Mouse (Mus musculus): ENCODE measurements around the gene Bloc1s1. TPM values are rescaled to one million over a fixed set of nuclear protein-coding genes. Genes with fewer than 3 reads are reported as not detected.
A peak's percentile ranks its signal among the peaks of the same experiment; 100 is the strongest.

Gene Bloc1s1
- polyA plus RNA-seq, 1 experiment from 2014 or later = 216 TPM

DNA sequence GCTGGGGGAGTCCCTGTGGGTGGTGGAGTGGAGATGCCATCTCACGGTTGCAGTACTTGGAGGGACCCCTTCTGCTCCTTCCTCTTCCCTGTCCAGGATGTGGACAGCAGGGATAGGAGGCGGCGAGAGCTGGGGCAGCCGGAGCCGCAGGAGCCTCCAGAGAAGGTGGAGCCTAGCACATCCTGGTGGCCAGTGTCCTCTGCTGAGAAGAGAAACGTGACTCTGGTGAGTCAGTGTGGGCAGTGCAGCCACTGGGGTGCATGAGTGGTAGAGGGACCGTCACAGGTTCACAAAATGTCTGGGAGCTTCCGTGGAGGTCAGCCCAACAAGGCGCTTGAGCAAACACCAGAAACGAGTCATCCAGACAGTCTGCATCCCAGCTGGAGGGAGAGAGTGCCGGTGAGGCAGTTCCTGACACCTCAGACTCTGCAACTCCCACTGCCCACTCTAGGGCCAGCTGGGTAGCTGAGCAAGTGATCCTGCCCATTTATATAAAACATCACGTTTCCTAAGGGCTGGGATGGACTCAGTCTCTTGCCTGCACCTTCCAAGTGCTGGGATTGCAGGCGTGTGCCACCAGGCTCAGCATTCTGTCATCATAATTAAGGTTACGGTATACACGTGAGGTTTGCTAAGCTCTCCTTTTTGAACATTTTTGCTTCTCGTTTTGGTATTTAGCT lies 26.5 kb upstream of the Bloc1s1 start:
- 49% methylated on average over 16 of the region's 16 CpGs for WGBS
- H3K27ac ChIP-seq (ENCODE audit: low read length) = no peak overlapping the region
- no peaks in the 10 kb centered on the region for H3K27me3 ChIP-seq (ENCODE audit: control insufficient read depth, insufficient read depth, low read depth, low read length)
- H3K36me3 ChIP-seq (ENCODE audit: control insufficient read depth, insufficient read depth, low read length) = no peaks in the 10 kb centered on the region
- H3K4me3 ChIP-seq (ENCODE audit: low read length) = no peak overlapping the region
- H3K4me2 ChIP-seq (ENCODE audit: low read depth, low read length) = no peak overlapping the region
- H3K4me1 ChIP-seq (replicated peaks; ENCODE audit: control insufficient read depth, insufficient read depth, low read length) = no peaks in the 10 kb centered on the region
- no peak for ATAC-seq (ENCODE audit: low read depth)
- no peak overlapping the region for H3K9ac ChIP-seq (ENCODE audit: low read length)
- H3K9me3 ChIP-seq (ENCODE audit: control insufficient read depth, low read length) = no peaks in the 10 kb centered on the region

DNA sequence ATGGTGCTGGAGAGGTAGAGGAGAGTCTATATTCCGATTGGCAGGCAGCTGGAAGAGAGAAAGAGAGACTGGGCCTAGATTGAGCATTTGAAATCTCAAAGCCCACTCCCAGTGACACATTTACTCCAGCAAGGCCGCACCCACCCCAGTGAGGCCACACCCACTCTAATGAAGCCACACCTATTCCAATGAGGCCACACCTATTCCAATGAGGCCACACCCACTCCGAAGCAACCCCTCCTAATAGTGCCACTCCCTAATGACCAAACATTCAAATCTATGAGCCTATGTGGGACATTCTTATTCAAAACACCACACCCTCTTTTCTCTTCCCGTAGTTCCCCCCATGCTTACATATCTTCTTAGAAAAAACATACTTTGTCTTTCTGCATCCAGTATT lies 23.7 kb upstream of the Bloc1s1 start:
- Histone ChIP-seq H3K4me3 (ENCODE audit: low read length) (no peak overlapping the region), H3K27ac (ENCODE audit: low read length) (no peak overlapping the region), H3K9me3 (ENCODE audit: control insufficient read depth, low read length) (no peaks in the 10 kb centered on the region), H3K4me2 (ENCODE audit: low read depth, low read length) (no peak overlapping the region), H3K27me3 (ENCODE audit: control insufficient read depth, insufficient read depth, low read depth, low read length) (no peaks in the 10 kb centered on the region), H3K9ac (ENCODE audit: low read length) (no peak overlapping the region), H3K4me1 (replicated peaks; ENCODE audit: control insufficient read depth, insufficient read depth, low read length) (no peaks in the 10 kb centered on the region), H3K36me3 (ENCODE audit: control insufficient read depth, insufficient read depth, low read length) (no peaks in the 10 kb centered on the region)
- no peak for ATAC-seq (ENCODE audit: low read depth)
- WGBS = 89% methylated on average over 4 of the region's 4 CpGs

DNA sequence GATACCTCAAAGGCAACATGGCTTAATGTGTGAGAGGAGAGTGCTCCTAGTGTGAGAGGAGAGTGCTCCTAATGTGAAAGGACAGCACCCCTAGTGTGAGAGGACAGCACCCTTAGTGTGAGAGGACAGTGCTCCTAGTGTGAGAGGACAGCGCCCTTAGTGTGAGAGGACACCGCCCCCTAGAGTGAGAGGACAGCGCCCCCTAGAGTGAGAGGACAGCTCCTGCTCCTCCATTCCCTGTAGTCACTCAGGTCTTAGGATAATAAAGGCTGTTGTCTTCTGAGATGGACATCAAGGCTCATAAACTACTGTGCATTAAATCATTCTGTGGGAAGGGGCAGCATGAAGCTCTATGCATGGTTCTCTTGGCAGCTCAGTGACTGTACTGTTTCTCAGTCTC lies 21.8 kb upstream of the Bloc1s1 start:
- ATAC-seq (ENCODE audit: low read depth) = no peak
- Histone ChIP-seq H3K4me3 (ENCODE audit: low read length) (no peak overlapping the region), H3K36me3 (ENCODE audit: control insufficient read depth, insufficient read depth, low read length) (no peaks in the 10 kb centered on the region), H3K27ac (ENCODE audit: low read length) (no peak overlapping the region), H3K27me3 (ENCODE audit: control insufficient read depth, insufficient read depth, low read depth, low read length) (no peaks in the 10 kb centered on the region), H3K9me3 (ENCODE audit: control insufficient read depth, low read length) (no peaks in the 10 kb centered on the region), H3K9ac (ENCODE audit: low read length) (no peak overlapping the region), H3K4me1 (replicated peaks; ENCODE audit: control insufficient read depth, insufficient read depth, low read length) (no peaks in the 10 kb centered on the region), H3K4me2 (ENCODE audit: low read depth, low read length) (no peak overlapping the region)
- WGBS = 28% methylated on average over 3 of the region's 3 CpGs

DNA sequence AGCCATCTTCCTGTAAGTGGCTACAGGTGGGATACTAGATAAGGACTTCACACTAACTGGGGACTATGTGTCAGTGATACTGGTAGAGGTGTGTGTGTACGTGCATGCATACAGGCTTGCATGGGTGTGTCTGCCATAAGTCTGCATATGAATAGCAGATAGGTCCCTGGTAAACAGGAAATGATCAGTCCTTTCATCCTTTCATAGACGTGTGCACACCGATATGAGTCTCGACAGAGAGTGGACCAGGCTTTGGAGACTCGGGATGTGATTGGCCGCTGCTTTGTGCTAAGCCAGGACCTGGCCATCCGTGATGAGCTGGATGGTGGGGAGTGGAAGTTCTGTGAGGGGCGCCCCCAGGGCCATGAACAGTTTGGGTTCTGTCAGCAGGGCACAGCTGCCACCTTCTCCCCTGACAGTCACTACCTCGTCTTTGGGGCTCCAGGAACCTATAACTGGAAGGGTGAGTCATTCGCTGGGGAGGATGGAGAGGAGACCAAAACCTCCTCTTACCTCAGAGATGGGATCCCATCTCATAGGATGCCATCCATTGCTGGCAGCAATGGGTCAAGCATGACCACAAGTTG lies 16.7 kb upstream of the Bloc1s1 start:
- Histone ChIP-seq H3K27me3 (ENCODE audit: control insufficient read depth, insufficient read depth, low read depth, low read length) (peaks cover 7% of the 10 kb centered on the region), H3K9ac (ENCODE audit: low read length) (no peak overlapping the region), H3K36me3 (ENCODE audit: control insufficient read depth, insufficient read depth, low read length) (no peaks in the 10 kb centered on the region), H3K9me3 (ENCODE audit: control insufficient read depth, low read length) (no peaks in the 10 kb centered on the region), H3K4me1 (replicated peaks; ENCODE audit: control insufficient read depth, insufficient read depth, low read length) (no peaks in the 10 kb centered on the region), H3K4me2 (ENCODE audit: low read depth, low read length) (no peak overlapping the region), H3K27ac (ENCODE audit: low read length) (no peak overlapping the region), H3K4me3 (ENCODE audit: low read length) (no peak overlapping the region)
- no peak for ATAC-seq (ENCODE audit: low read depth)
- 82% methylated on average over 10 of the region's 10 CpGs for WGBS

DNA sequence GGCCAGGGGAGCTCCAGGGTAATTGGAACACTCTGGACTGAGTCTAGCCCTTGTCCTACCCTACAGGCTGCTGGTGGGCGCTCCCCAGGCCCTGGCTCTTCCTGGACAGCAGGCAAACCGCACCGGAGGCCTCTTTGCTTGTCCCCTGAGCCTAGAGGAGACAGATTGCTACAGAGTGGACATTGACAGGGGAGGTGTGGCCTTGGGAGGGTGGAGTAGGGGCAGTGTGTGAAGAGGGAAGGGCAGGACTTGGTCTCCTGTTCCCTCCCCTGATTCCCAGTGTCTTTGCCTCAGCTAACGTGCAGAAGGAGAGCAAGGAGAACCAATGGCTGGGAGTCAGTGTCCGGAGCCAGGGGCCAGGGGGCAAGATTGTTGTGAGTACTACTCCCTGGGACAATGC lies 15.1 kb upstream of the Bloc1s1 start:
- peaks cover 4% of the 10 kb centered on the region for H3K4me1 ChIP-seq (replicated peaks; ENCODE audit: control insufficient read depth, insufficient read depth, low read length)
- WGBS = 44% methylated on average over 5 of the region's 5 CpGs
- H3K36me3 ChIP-seq (ENCODE audit: control insufficient read depth, insufficient read depth, low read length) = no peaks in the 10 kb centered on the region
- H3K27me3 ChIP-seq (ENCODE audit: control insufficient read depth, insufficient read depth, low read depth, low read length) = peaks cover 22% of the 10 kb centered on the region
- no peak overlapping the region for H3K4me3 ChIP-seq (ENCODE audit: low read length)
- no peak overlapping the region for H3K27ac ChIP-seq (ENCODE audit: low read length)
- H3K9ac ChIP-seq (ENCODE audit: low read length) = no peak overlapping the region
- H3K4me2 ChIP-seq (ENCODE audit: low read depth, low read length) = no peak overlapping the region
- no peak for ATAC-seq (ENCODE audit: low read depth)
- H3K9me3 ChIP-seq (ENCODE audit: control insufficient read depth, low read length) = no peaks in the 10 kb centered on the region

DNA sequence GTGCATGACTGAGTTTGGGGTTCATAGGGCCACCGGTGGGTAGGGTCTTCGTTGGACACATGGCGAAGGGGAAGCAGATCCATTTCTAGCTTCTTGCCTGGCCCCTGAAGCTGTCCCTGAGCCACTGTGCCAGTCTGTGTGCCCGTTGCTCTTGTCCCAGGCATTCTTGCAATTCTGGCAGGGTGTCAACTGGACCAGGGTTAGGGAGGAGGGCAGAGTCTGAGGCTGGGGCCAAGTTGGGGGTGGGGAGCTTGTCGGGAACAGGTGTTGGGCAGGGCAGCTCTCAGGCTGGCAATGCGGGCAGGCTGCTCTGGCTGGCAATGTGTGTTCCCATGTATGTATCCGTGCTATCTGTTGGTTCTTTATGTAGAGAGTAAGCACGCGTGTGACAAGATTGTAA lies 14.6 kb upstream of the Bloc1s1 start:
- ATAC-seq (ENCODE audit: low read depth) = peak; percentile 34; the same call in 1 of the 2 replicates
- WGBS = 68% methylated on average over 9 of the region's 9 CpGs
- Histone ChIP-seq H3K9ac (ENCODE audit: low read length) (no peak overlapping the region), H3K9me3 (ENCODE audit: control insufficient read depth, low read length) (no peaks in the 10 kb centered on the region), H3K4me3 (ENCODE audit: low read length) (no peak overlapping the region), H3K4me1 (replicated peaks; ENCODE audit: control insufficient read depth, insufficient read depth, low read length) (peaks cover 8% of the 10 kb centered on the region), H3K4me2 (ENCODE audit: low read depth, low read length) (no peak overlapping the region), H3K36me3 (ENCODE audit: control insufficient read depth, insufficient read depth, low read length) (no peaks in the 10 kb centered on the region), H3K27me3 (ENCODE audit: control insufficient read depth, insufficient read depth, low read depth, low read length) (peaks cover 27% of the 10 kb centered on the region), H3K27ac (ENCODE audit: low read length) (no peak overlapping the region)

DNA sequence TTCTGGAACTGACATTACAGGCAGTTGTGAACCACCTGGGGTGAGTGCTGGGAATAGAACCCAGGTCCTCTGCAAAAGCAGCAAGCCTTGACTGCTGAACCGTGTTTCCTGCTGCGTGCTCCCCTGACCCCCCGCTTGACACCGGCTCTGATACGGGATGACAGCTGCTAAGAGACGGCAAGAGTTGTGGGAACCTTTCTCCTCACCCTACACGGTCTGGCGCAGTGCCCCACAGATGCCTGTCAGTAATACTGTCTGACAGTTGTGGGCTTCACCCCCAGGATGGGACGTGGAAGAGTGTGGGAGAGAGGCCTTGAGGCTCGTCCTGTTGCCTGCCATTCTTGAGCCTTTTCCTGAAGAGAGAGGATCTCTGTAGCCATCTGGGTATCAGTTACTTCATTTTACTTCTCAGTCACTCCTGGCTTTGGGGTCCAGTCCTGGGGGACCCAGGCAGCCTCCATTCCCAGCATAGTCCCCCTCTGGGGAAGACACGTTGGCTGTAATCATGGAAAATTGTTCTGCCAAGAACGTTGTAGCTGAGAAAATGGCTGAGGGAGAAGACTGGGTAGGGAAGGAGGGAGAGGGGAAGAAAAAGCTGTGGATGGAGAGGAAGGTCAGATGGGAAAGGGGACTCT lies 14.0 kb upstream of the Bloc1s1 start:
- Histone ChIP-seq H3K4me1 (replicated peaks; ENCODE audit: control insufficient read depth, insufficient read depth, low read length) (peaks cover 8% of the 10 kb centered on the region), H3K27me3 (ENCODE audit: control insufficient read depth, insufficient read depth, low read depth, low read length) (peaks cover 31% of the 10 kb centered on the region), H3K9me3 (ENCODE audit: control insufficient read depth, low read length) (no peaks in the 10 kb centered on the region), H3K36me3 (ENCODE audit: control insufficient read depth, insufficient read depth, low read length) (no peaks in the 10 kb centered on the region), H3K9ac (ENCODE audit: low read length) (no peak overlapping the region), H3K4me3 (ENCODE audit: low read length) (no peak overlapping the region), H3K4me2 (ENCODE audit: low read depth, low read length) (no peak overlapping the region), H3K27ac (ENCODE audit: low read length) (no peak overlapping the region)
- ATAC-seq (ENCODE audit: low read depth) = no peak
- 55% methylated on average over 12 of the region's 12 CpGs for WGBS

DNA sequence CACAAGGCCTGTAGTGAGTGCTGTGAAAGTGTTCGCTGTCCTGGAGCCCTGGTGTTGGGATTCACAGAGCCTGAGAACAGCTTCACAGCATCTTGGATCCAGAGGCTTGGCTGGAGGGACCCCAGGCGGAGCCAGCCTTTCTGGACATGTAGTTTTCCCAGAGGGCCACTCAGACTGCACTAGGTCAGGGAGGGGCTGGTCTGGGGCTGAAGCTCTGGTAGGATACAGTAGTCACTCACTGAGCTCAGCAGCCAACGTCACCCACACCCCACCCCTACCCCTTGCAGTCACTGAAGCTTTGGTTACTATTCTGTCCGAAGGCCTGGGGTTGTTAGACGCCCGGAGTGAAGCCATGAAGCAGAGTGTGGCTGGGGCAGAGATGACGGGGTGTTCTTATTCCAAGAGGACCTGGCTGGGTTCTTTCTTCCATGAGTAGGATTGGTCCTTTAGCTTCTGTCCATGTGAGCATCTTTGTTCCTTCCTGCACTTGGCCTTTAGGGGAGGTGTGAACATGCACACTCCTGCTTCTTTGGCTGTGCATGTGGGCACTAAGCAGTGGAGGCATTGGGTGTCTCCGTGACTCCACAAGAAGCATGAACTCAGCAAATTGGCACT lies 12.1 kb upstream of the Bloc1s1 start:
- H3K4me2 ChIP-seq (ENCODE audit: low read depth, low read length) = no peak overlapping the region
- ATAC-seq (ENCODE audit: low read depth) = no peak
- peaks cover 39% of the 10 kb centered on the region for H3K27me3 ChIP-seq (ENCODE audit: control insufficient read depth, insufficient read depth, low read depth, low read length)
- H3K9ac ChIP-seq (ENCODE audit: low read length) = no peak overlapping the region
- H3K9me3 ChIP-seq (ENCODE audit: control insufficient read depth, low read length) = no peaks in the 10 kb centered on the region
- H3K4me3 ChIP-seq (ENCODE audit: low read length) = no peak overlapping the region
- H3K4me1 ChIP-seq (replicated peaks; ENCODE audit: control insufficient read depth, insufficient read depth, low read length) = peaks cover 8% of the 10 kb centered on the region
- H3K36me3 ChIP-seq (ENCODE audit: control insufficient read depth, insufficient read depth, low read length) = no peaks in the 10 kb centered on the region
- 72% methylated on average over 8 of the region's 8 CpGs for WGBS
- no peak overlapping the region for H3K27ac ChIP-seq (ENCODE audit: low read length)

DNA sequence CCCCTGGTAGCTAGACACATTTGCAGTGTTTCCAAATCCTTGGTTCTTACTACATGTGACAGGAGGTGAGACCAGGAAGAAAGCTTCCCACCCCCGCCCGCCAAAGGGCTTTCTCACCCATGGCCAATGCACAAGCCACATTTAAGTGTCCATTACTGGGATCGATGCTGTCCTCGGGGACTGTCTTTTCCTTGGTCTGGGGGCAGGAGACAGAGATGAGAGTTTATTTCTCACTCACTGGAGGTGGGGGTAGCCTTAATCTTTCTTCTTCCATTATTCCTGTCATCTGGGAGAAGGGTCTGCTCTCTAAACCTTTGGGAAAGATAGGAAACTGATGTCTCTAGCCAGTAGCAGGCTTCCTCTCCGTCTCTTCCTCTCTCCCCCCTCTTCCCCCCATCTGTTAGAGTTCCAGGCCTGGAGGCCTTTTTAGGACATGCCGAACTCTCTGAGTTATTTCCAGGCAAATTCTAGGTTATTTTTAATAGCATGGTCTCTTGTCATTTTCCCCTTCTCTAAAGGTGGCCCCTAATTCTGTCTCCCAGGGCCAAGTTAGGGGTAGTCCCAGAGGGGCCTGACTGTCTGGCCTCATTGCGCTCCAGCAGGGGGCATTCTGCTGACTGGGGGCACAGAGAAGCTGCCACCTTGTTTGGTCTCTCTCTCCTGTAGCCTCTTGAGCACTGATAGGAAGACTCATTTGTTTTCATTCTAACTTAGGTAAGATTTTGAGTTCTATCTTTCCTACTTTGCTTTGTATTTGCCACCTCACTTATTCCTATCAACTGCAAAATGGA lies 11.4 kb upstream of the Bloc1s1 start:
- no peaks in the 10 kb centered on the region for H3K36me3 ChIP-seq (ENCODE audit: control insufficient read depth, insufficient read depth, low read length)
- no peak overlapping the region for H3K27ac ChIP-seq (ENCODE audit: low read length)
- H3K27me3 ChIP-seq (ENCODE audit: control insufficient read depth, insufficient read depth, low read depth, low read length) = peaks cover 39% of the 10 kb centered on the region
- peaks cover 8% of the 10 kb centered on the region for H3K4me1 ChIP-seq (replicated peaks; ENCODE audit: control insufficient read depth, insufficient read depth, low read length)
- H3K4me2 ChIP-seq (ENCODE audit: low read depth, low read length) = no peak overlapping the region
- H3K9me3 ChIP-seq (ENCODE audit: control insufficient read depth, low read length) = no peaks in the 10 kb centered on the region
- WGBS = 55% methylated on average over 7 of the region's 7 CpGs
- no peak for ATAC-seq (ENCODE audit: low read depth)
- no peak overlapping the region for H3K9ac ChIP-seq (ENCODE audit: low read length)
- H3K4me3 ChIP-seq (ENCODE audit: low read length) = no peak overlapping the region

All from lung, embryonic 16.5 days (tissue).